Mouse (Mus musculus) limb, embryonic 10.5 days (tissue): Measurements from ENCODE around the gene Gzmn. TPM values are rescaled to one million over a fixed set of nuclear protein-coding genes. Genes with fewer than 3 reads are reported as not detected.
A peak's percentile ranks its signal among the peaks of the same experiment; 100 is the strongest.
"Not testable (repeated sequence)": the region's sequence is repeated elsewhere in the genome, so short reads cannot be mapped to it uniquely, and the experiment has no call there.

Experiments used
- DNase-seq: peaks from one replicate; pipeline ENCODE4 v3.0.0-alpha.2; 2017; ENCODE audit warnings: low spot score
- H3K27ac ChIP-seq: fragments of 300-500 bp; sonication (generic); 2 replicates; pipeline ENCODE4 v1.5.1; 2016; ENCODE audit warnings: mild to moderate bottlenecking
- H3K27me3 ChIP-seq: fragments of 300-500 bp; sonication (generic); 2 replicates; pipeline ENCODE4 v1.6.1; 2016; ENCODE audit warnings: low read depth, mild to moderate bottlenecking; ENCODE audit not compliant: poor library complexity, severe bottlenecking
- H3K36me3 ChIP-seq: fragments of 300-500 bp; sonication (generic); 2 replicates; pipeline ENCODE4 v1.6.1; 2016; ENCODE audit warnings: mild to moderate bottlenecking, moderate library complexity
- H3K4me1 ChIP-seq: fragments of 300-500 bp; sonication (generic); 2 replicates; pipeline ENCODE4 v1.6.1; 2016
- H3K4me3 ChIP-seq: fragments of 300-500 bp; sonication (generic); 2 replicates; pipeline ENCODE4 v1.5.1; 2016; ENCODE audit warnings: mild to moderate bottlenecking, moderate library complexity
- H3K9me3 ChIP-seq: fragments of 300-500 bp; sonication (generic); replicated peaks from 2 replicates; pipeline ENCODE4 v1.6.1; 2016; ENCODE audit warnings: mild to moderate bottlenecking
- WGBS: fragments of 180-500 bp; shearing (Covaris S2); methylation state at CpG from one replicate; pipeline ENCODE4 v1.1.7; 2016; 5-methylcytosine and 5-hydroxymethylcytosine counted together
- polyA plus RNA-seq: library from polyadenylated mRNA; unstranded; fragments of >200 nt; fragmentation: Nextera tagmentation; extraction: Ambion mirVana; gene quantifications from 2 replicates; pipeline ENCODE4 v1.2.1, GENCODE M21; 2016

Gzmn gene
- not detected in 2 replicates for polyA plus RNA-seq

DNA sequence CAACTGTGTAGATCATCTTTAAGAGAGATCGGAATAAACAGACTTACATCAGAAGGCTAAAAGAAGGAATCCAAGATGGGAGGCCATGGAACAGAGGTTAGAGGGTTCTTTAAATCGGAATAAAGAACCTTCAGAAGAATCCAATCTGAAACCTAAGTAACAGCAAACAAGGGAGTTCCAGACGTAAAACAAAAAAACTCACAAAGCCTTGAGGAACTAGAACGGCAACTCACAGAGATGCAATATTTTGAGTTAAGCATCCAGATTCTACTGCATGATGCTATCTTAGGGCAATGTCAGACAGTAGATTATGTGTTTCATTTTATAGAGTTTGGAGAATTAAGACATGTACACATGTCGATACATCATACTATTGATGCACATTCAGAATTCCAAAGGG lies at the start of gene Gzmn:
Gene Gzmn (minus strand): TSS at position 101 of the 400 bp plus-strand sequence.
- no peaks in the 10 kb centered on the region for H3K27me3 ChIP-seq
- no peaks in the 10 kb centered on the region for H3K36me3 ChIP-seq
- no peak within 1 kb of the TSS for H3K4me3 ChIP-seq
- no peak within 1 kb of the TSS for H3K27ac ChIP-seq
- no peaks in the 10 kb centered on the region for H3K4me1 ChIP-seq
- DNase-seq: no peak
- 90% methylated on average over 5 of the region's 5 CpGs for WGBS
- H3K9me3 ChIP-seq: no peaks in the 10 kb centered on the region

DNA sequence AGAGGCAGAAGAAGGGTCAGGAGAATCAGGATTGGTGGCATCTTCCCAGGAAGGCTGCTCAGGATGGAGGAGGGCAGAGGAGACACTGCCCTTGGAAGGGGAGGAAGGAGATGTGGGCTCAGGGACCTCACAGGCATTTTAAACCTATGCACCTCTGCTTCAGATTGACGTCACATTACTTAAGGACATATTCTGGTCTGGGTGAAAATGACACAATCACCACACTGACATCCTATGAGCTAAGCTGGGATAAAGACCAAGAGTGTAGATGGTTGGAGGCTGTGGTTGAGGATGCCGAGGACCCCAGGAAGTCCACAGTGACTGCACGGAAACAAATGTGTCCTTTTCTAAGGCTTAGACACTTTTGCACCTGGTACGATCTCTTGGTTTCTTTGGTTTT lies 36.9 kb upstream of the Gzmn start, which contains the start of gene Gzmf:
Gene Gzmf (minus strand): TSS at position 101 of the 400 bp plus-strand sequence.
- Histone ChIP-seq H3K27ac (no peak within 1 kb of the TSS), H3K9me3 (no peaks in the 10 kb centered on the region), H3K27me3 (no peaks in the 10 kb centered on the region), H3K36me3 (no peaks in the 10 kb centered on the region), H3K4me1 (no peaks in the 10 kb centered on the region), H3K4me3 (no peak within 1 kb of the TSS)
- no peak for DNase-seq
- 95% methylated on average over 4 of the region's 4 CpGs for WGBS

DNA sequence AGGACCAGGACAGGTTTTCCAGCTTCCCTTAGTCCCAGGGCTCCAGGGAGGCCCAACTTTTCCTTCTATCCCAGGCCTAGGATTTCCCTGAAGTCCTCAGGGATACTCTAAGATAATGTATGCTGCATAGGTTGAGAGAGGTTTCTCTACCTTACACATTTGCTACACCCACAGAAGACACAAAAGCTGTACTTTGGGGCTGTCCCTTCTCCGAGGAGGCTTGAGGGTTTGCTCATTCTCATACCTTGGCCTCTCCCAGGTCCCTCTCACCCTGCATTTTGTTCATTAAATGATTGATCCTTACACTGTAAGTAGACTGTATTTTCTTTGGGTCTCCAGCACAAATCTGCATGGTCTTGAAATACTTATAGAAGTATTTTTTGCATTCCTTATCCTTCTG lies 31.2 kb upstream of the Gzmn start:
- WGBS: 87% methylated on average over 1 of the region's 1 CpGs
- no peak overlapping the region for H3K27ac ChIP-seq
- H3K9me3 ChIP-seq: no peaks in the 10 kb centered on the region
- no peak for DNase-seq
- H3K27me3 ChIP-seq: no peaks in the 10 kb centered on the region
- H3K4me1 ChIP-seq: no peaks in the 10 kb centered on the region
- H3K4me3 ChIP-seq: no peak overlapping the region
- no peaks in the 10 kb centered on the region for H3K36me3 ChIP-seq

DNA sequence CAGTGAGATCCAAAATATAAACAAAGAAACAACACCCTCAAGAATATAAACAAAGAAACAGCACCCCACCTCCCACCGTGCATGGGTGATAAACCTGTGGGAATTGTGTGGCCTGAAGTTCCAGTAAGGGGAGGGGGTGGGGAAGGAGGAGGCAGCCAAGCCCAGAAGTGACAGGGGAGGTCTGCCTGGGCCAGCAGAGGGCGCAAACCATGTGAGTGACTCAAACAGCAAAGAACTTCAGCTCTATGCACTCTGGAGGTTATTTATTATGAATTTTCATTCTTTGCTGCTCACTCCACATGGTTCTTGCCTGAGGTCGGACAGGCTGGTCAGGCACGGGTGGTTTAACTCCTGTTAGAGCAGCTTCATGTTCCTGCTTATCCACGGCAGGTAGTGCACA lies 30.6 kb upstream of the Gzmn start:
- not testable (repeated sequence) for H3K36me3 ChIP-seq, H3K27ac ChIP-seq, H3K4me1 ChIP-seq, H3K9me3 ChIP-seq, H3K4me3 ChIP-seq, H3K27me3 ChIP-seq
- peak; percentile 68 for DNase-seq
- 34% methylated on average over 5 of the region's 5 CpGs for WGBS

DNA sequence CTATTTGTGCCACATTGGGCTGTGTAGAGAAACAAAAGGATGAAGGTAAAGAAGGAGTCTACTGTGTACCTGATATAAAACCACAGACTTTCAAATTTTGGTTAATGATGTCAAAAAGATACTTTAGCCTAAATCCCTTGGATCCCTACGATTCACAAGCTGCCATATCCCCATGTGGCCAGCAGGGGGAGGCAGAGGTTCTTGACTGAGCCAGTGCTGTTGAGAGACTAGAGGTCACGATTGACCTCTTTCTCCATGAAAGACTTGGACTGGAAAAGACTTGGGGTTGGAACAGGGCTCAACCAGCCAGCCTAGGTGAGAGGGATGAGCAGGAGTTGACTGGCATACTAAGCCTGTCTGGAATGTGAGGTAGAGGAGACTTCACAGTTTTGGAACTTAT lies 29.6 kb upstream of the Gzmn start:
- no peaks in the 10 kb centered on the region for H3K36me3 ChIP-seq
- 14% methylated on average over 2 of the region's 2 CpGs for WGBS
- no peaks in the 10 kb centered on the region for H3K9me3 ChIP-seq

DNA sequence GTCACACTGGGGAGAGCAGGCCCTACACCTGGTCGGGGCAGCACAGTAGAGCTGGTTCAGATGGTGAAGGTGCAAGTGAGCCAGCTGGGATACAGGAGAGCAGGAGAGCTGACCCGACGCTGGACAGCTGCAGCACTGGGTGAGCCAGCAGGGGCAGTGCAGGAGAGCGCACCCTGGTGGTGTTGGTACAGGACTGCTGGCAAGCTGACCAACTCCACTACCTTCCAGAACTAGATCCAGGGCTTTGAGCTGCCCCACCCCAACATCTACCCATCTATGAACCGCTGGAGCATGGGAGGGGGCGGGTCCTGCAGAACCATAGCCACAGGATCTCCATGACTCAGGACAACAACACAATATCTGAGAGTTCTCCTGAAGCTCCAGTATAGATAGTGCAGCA lies 12.5 kb upstream of the Gzmn start:
- Histone ChIP-seq H3K27me3 (no peaks in the 10 kb centered on the region), H3K9me3 (no peaks in the 10 kb centered on the region), H3K36me3 (no peaks in the 10 kb centered on the region), H3K27ac (no peak overlapping the region), H3K4me1 (no peaks in the 10 kb centered on the region), H3K4me3 (no peak overlapping the region)
- peak; percentile 29 for DNase-seq
- 56% methylated on average over 6 of the region's 6 CpGs for WGBS

More for the DNA sequence above, 29.6 kb upstream of the Gzmn start:
- no peaks in the 10 kb centered on the region for H3K4me1 ChIP-seq
- H3K27ac ChIP-seq: no peak overlapping the region
- peak; percentile 78 for DNase-seq
- H3K27me3 ChIP-seq: no peaks in the 10 kb centered on the region
- H3K4me3 ChIP-seq: no peak overlapping the region

DNA sequence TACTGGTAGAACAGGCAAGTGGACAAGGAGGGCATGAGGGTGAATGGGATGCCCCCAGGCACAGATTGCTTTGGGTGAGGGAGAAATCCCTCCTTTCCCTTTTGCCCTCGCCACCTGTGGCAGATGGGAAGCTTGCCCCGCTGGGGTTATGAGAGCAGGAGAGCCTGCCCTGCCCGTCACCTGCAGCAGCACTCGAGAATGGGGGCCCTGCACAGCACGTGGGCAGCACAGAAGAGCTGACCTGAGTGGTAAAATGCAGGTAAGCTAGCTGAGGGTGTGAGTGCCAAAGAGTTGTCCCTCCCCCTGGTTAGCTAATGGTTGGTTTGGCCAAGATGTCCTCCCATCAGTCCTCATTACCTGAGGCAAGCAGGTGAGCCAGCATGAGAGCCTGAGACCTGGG lies 12.1 kb upstream of the Gzmn start:
- H3K27me3 ChIP-seq: no peaks in the 10 kb centered on the region
- no peak overlapping the region for H3K4me3 ChIP-seq
- no peaks in the 10 kb centered on the region for H3K9me3 ChIP-seq
- H3K27ac ChIP-seq: no peak overlapping the region
- no peaks in the 10 kb centered on the region for H3K4me1 ChIP-seq
- peak; percentile 19 for DNase-seq
- WGBS: 81% methylated on average over 5 of the region's 5 CpGs
- H3K36me3 ChIP-seq: no peaks in the 10 kb centered on the region

DNA sequence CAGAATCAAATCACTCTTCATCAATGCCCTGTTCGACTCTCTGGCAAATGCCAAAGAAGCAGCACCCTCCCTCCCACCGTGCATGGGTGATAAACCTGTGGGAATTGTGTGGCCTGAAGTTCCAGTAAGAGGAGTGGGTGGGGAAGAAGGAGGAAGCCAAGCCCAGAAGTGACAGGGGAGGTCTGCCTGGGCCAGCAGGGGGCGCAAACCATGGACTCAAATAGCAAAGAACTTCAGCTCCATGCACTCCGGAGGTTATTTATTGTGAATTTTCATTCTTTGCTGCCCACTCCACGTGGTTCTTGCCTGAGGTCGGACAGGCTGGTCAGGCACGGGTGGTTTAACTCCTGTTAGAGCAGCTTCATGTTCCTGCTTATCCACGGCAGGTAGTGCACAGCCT lies 3.3 kb upstream of the Gzmn start:
- H3K36me3 ChIP-seq, H3K27ac ChIP-seq, H3K4me1 ChIP-seq, H3K27me3 ChIP-seq, H3K4me3 ChIP-seq, H3K9me3 ChIP-seq: not testable (repeated sequence)
- peak; percentile 77 for DNase-seq
- WGBS: 33% methylated on average over 8 of the region's 8 CpGs

DNA sequence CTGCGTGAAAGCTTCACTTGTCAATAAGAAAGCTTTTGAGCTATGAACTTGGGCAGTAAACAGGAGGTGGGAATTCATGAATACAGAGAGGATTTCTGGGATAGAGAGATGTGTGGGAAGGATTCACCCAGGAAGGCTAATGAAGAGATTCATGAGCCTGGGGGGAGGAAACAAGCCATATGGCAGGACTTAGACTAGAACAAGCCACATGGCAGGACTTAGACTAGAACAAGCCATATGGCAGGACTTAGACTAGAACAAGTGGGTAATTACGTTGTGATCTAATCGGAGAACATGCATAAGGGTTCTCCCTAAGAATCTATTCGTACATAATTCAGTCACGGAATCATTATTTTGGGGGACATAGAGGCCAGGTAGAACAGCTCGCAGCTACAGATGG lies 1.0 kb downstream of the Gzmn start:
- H3K9me3 ChIP-seq: no peaks in the 10 kb centered on the region
- H3K27ac ChIP-seq: no peak overlapping the region
- 96% methylated on average over 6 of the region's 6 CpGs for WGBS

DNA sequence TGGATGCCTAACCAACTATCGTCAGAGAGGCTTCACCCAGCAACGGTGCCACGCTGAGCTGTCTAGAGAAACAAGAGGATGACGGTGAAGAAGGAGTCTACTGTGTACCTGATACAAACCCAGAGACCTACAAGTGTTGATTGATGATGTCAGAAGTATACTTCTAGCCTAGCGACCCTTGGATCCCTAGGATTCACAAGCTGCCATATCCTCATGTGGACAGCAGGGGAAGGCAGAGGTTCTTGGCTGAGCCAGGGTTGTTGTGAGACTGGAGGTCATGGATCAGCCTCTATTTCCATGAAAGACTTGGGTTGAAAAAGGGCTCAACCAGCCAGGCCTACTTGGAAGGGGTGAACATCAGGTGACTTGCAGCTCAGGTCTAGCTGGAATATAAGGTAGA lies 1.7 kb downstream of the Gzmn start:
- Histone ChIP-seq H3K4me3 (no peak overlapping the region), H3K27ac (no peak overlapping the region), H3K27me3 (no peaks in the 10 kb centered on the region), H3K9me3 (no peaks in the 10 kb centered on the region), H3K4me1 (no peaks in the 10 kb centered on the region), H3K36me3 (no peaks in the 10 kb centered on the region)
- no peak for DNase-seq
- whole genome bisulfite sequencing: 92% methylated on average over 5 of the region's 5 CpGs

More for the DNA sequence above, 1.0 kb downstream of the Gzmn start:
- DNase-seq: no peak
- Histone ChIP-seq H3K27me3 (no peaks in the 10 kb centered on the region), H3K4me1 (no peaks in the 10 kb centered on the region), H3K36me3 (no peaks in the 10 kb centered on the region), H3K4me3 (no peak overlapping the region)

DNA sequence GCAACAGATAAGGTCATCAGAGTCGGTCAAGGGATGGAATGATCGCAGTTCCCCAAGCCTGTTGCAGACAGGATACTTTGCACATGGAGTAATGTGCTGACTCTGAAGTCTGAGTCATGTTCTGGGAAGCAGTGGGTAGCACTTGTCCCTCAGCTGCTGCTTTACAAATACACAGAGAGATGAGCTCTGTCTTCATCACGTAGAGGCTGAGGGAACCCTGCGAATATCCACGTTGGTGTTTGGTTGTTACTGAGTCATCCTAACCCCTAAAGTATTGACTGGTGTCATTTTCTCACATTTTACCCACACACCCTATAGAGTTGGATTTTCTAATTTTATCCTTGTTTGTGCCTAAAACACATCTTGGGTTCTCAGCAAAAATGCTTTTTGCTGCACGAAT lies 6.4 kb downstream of the Gzmn start:
- no peaks in the 10 kb centered on the region for H3K9me3 ChIP-seq
- no peak overlapping the region for H3K27ac ChIP-seq
- no peaks in the 10 kb centered on the region for H3K36me3 ChIP-seq
- 88% methylated on average over 6 of the region's 6 CpGs for WGBS
- H3K4me1 ChIP-seq: no peaks in the 10 kb centered on the region
- DNase-seq: no peak
- H3K27me3 ChIP-seq: no peaks in the 10 kb centered on the region
- H3K4me3 ChIP-seq: no peak overlapping the region

DNA sequence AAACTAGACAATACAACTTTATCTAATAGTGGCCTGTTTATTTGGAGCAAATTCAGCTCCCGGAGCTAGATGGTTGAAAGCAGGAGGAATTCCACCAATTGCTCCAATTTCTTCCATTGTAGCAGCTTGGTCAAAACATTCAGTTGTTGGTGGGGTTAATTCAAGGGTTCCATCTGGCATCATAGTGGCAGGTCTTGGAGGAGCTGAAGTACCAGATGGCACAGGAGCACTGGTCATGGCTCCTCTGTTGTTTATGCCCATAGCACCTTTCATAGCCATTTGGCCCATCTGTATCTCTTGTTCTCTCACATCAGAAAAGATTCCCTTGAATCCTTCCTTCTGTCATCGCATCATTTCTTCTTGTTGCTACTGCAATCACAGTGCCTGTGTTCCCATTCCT lies 12.3 kb downstream of the Gzmn start:
- Histone ChIP-seq H3K4me3 (no peak overlapping the region), H3K9me3 (no peaks in the 10 kb centered on the region), H3K4me1 (no peaks in the 10 kb centered on the region), H3K27ac (no peak overlapping the region), H3K27me3 (no peaks in the 10 kb centered on the region), H3K36me3 (no peaks in the 10 kb centered on the region)
- DNase-seq: no peak
- 91% methylated on average over 2 of the region's 2 CpGs for WGBS

DNA sequence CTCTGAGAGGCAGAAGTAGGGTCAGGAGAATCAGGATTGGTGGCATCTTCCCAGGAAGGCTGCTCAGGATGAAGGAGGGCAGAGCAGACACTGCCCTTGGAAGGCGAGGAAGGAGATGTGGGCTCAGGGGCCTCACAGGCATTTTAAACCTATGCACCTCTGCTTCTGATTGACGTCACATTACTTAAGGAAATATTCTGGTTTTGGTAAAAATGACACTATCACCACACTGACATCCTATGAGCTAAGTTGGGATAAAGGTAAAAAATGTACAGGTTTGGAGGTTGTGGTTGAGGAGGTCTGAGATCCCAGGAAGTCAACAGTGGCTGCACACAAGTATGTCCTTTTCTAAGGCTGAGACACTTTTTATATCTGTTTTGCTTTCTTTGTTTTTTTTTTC lies 14.9 kb downstream of the Gzmn start, which contains the start of gene Gzmg:
Gene Gzmg (minus strand): TSS at position 101 of the 400 bp plus-strand sequence.
- not testable (repeated sequence) for DNase-seq, H3K4me3 ChIP-seq, H3K27ac ChIP-seq, H3K36me3 ChIP-seq, H3K27me3 ChIP-seq, H3K4me1 ChIP-seq, H3K9me3 ChIP-seq
- 90% methylated on average over 2 of the region's 2 CpGs for WGBS

DNA sequence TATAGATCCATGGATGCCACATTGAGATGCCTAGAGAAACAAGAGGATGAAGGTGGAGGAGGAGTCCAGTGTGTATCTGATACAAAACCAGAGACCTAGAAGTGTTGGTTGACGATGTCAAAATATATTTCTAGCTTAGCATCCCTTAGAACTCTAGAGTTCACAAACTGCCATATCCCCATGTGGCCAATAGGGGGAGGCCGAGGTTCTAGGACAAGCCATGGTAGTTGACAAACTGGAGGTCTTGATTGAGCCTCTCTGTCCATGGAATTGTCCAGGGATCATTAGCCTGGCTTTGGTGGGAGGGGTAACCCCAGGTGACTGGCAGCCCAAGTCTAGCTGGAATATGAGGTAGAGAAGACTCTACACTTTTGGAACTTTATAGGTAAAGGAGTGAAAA lies 19.1 kb downstream of the Gzmn start:
- Histone ChIP-seq H3K27me3 (no peaks in the 10 kb centered on the region), H3K4me3 (no peak overlapping the region), H3K4me1 (no peaks in the 10 kb centered on the region), H3K36me3 (no peaks in the 10 kb centered on the region), H3K9me3 (no peaks in the 10 kb centered on the region), H3K27ac (no peak overlapping the region)
- 71% methylated on average over 2 of the region's 2 CpGs for WGBS
- no peak for DNase-seq
